Mouse (Mus musculus): Measurements from ENCODE around the gene Olfr1341. TPM values are rescaled to one million over a fixed set of nuclear protein-coding genes. Genes with fewer than 3 reads are reported as not detected.

The Olfr1341 gene
- polyA plus RNA-seq (2014; fragmentation: Illumina TruSeq; extraction: RNeasy Lipid Tissue Mini Kit (QIAGEN cat#74804); ENCODE audit: low read depth, low replicate concordance), result not detected

DNA sequence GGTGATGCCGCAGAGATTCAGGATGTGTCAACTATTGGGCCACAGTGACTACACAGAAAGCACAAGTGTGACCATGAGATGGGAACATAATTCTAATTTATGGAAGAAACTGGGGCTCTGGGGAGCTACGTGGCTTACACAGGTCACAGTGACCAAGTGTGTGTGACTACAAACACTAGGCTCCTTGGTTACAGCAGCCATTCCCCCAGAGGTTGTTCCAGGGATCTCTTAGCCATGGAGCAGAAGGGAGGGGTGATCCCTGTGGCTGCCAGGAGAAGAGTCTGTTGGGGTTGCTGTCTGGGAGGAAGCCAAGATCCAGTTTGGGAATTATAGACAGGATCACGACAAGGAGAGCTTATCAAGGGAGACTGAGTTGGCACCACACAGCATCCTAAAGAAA is at the start of gene Olfr1341:
TSS of gene Olfr1341 (plus strand) at position 301 of the 400 bp plus-strand sequence.

GRCm38 (mm10) chr4:118658652-118659051 is 44.7 kb upstream of the Olfr1341 start, which contains the start of gene Olfr62:
Gene Olfr62, plus strand, starts transcription at chr4:118658952.

GRCm38 (mm10) chr4:118692412-118692973 is 10.8 kb upstream of the Olfr1341 start, which contains the start of gene Olfr1342:
Gene Olfr1342, minus strand, starts transcription at chr4:118692756.

DNA sequence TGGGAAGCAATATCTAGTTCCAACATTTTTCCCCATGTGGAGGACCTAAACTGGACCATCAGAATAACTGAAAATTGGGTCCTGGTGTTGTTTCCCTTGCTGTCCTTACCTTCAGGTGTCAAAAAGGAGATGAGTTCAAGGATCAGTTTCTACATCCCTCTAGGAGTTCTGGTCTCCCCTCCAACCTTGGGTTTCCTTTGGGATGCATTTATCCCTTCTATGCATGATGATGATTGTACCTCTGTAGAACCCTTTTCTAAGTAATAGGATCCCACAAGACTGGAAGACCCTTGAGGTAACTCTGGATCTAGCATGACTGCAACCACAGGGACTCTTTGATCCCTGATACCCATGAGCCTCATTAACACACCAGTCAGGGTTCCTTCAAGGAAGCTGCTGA is 16.5 kb downstream of the Olfr1341 start, which contains the start of gene Olfr1340:
TSS of gene Olfr1340 (plus strand) at position 301 of the 400 bp plus-strand sequence.

GRCm38 (mm10) chr4:118731875-118732274 is 28.6 kb downstream of the Olfr1341 start, which contains the start of gene Olfr1339:
Gene Olfr1339, plus strand, starts transcription at chr4:118732175.

DNA sequence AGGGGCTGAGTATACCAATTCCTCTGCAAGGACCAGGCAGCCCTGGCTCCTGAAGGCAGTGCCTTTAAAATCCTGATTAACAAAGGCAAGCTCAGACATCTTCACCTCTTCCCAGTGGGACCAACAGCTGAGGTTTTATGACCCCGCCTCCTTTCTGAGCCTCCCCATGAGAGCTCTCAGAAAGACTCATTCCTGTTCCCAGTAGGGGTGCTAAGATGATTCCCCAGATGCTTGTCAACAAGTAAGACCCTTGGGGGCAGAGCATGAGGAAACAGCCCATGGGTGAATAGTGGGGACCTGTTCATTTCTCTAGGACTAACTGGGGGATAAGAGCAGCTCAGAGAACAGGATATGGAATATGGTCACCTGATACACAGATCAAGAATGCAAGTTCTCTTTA is 55.3 kb downstream of the Olfr1341 start, which contains the start of gene Olfr1338:
TSS of gene Olfr1338 (minus strand) at position 101 of the 400 bp plus-strand sequence.

Other genes starting within 250 kb of the Olfr1341 start
- not detected for gene Mpl, start 246.0 kb upstream of the Olfr1341 start, polyA plus RNA-seq (2014; fragmentation: Illumina TruSeq; extraction: RNeasy Lipid Tissue Mini Kit (QIAGEN cat#74804); ENCODE audit: low read depth, low replicate concordance)
- 0.60 TPM for gene Tie1, start 213.5 kb upstream of the Olfr1341 start, polyA plus RNA-seq (2014; fragmentation: Illumina TruSeq; extraction: RNeasy Lipid Tissue Mini Kit (QIAGEN cat#74804); ENCODE audit: low read depth, low replicate concordance)
- gene 2610528J11Rik, start 176.5 kb upstream of the Olfr1341 start, polyA plus RNA-seq (2014; fragmentation: Illumina TruSeq; extraction: RNeasy Lipid Tissue Mini Kit (QIAGEN cat#74804); ENCODE audit: low read depth, low replicate concordance), result 17.1 TPM
- gene Tmem125, start 159.5 kb upstream of the Olfr1341 start, polyA plus RNA-seq (2014; fragmentation: Illumina TruSeq; extraction: RNeasy Lipid Tissue Mini Kit (QIAGEN cat#74804); ENCODE audit: low read depth, low replicate concordance), result 3.1 TPM
- not detected for gene Cfap57, start 82.7 kb upstream of the Olfr1341 start, polyA plus RNA-seq (2014; fragmentation: Illumina TruSeq; extraction: RNeasy Lipid Tissue Mini Kit (QIAGEN cat#74804); ENCODE audit: low read depth, low replicate concordance)
- 20.9 TPM for gene Ebna1bp2, start 82.7 kb upstream of the Olfr1341 start, polyA plus RNA-seq (2014; fragmentation: Illumina TruSeq; extraction: RNeasy Lipid Tissue Mini Kit (QIAGEN cat#74804); ENCODE audit: low read depth, low replicate concordance)
- gene Olfr62, start 44.6 kb upstream of the Olfr1341 start, polyA plus RNA-seq (2014; fragmentation: Illumina TruSeq; extraction: RNeasy Lipid Tissue Mini Kit (QIAGEN cat#74804); ENCODE audit: low read depth, low replicate concordance), result not detected
- not detected for gene Olfr1342, start 10.8 kb upstream of the Olfr1341 start, polyA plus RNA-seq (2014; fragmentation: Illumina TruSeq; extraction: RNeasy Lipid Tissue Mini Kit (QIAGEN cat#74804); ENCODE audit: low read depth, low replicate concordance)
- not detected for gene Olfr1340, start 16.6 kb downstream of the Olfr1341 start, polyA plus RNA-seq (2014; fragmentation: Illumina TruSeq; extraction: RNeasy Lipid Tissue Mini Kit (QIAGEN cat#74804); ENCODE audit: low read depth, low replicate concordance)
- gene Olfr1339, start 28.7 kb downstream of the Olfr1341 start, polyA plus RNA-seq (2014; fragmentation: Illumina TruSeq; extraction: RNeasy Lipid Tissue Mini Kit (QIAGEN cat#74804); ENCODE audit: low read depth, low replicate concordance), result not detected
- gene Olfr1338, start 55.2 kb downstream of the Olfr1341 start, polyA plus RNA-seq (2014; fragmentation: Illumina TruSeq; extraction: RNeasy Lipid Tissue Mini Kit (QIAGEN cat#74804); ENCODE audit: low read depth, low replicate concordance), result not detected
- not detected for gene Olfr1337, start 79.1 kb downstream of the Olfr1341 start, polyA plus RNA-seq (2014; fragmentation: Illumina TruSeq; extraction: RNeasy Lipid Tissue Mini Kit (QIAGEN cat#74804); ENCODE audit: low read depth, low replicate concordance)
- not detected for gene Olfr1335, start 106.4 kb downstream of the Olfr1341 start, polyA plus RNA-seq (2014; fragmentation: Illumina TruSeq; extraction: RNeasy Lipid Tissue Mini Kit (QIAGEN cat#74804); ENCODE audit: low read depth, low replicate concordance)
- gene Olfr1333, start 132.8 kb downstream of the Olfr1341 start, polyA plus RNA-seq (2014; fragmentation: Illumina TruSeq; extraction: RNeasy Lipid Tissue Mini Kit (QIAGEN cat#74804); ENCODE audit: low read depth, low replicate concordance), result not detected
- gene Olfr1331, start 161.1 kb downstream of the Olfr1341 start, polyA plus RNA-seq (2014; fragmentation: Illumina TruSeq; extraction: RNeasy Lipid Tissue Mini Kit (QIAGEN cat#74804); ENCODE audit: low read depth, low replicate concordance), result not detected
- gene Olfr1330, start 185.1 kb downstream of the Olfr1341 start, polyA plus RNA-seq (2014; fragmentation: Illumina TruSeq; extraction: RNeasy Lipid Tissue Mini Kit (QIAGEN cat#74804); ENCODE audit: low read depth, low replicate concordance), result not detected
- not detected for gene Olfr1329, start 213.9 kb downstream of the Olfr1341 start, polyA plus RNA-seq (2014; fragmentation: Illumina TruSeq; extraction: RNeasy Lipid Tissue Mini Kit (QIAGEN cat#74804); ENCODE audit: low read depth, low replicate concordance)
- gene Olfr1328, start 235.1 kb downstream of the Olfr1341 start, polyA plus RNA-seq (2014; fragmentation: Illumina TruSeq; extraction: RNeasy Lipid Tissue Mini Kit (QIAGEN cat#74804); ENCODE audit: low read depth, low replicate concordance), result not detected

All from sigmoid colon, adult 10 weeks (tissue).